Comparison of ENCODE assay signal across 8 mouse cellular contexts in genomic region chr2:27678836-27679480, GRCm38 (mm10). TPM values are rescaled to one million over a fixed set of nuclear protein-coding genes. Genes with fewer than 3 reads are reported as not detected.
DNase-seq lines count a peak whose midpoint lies in the region; ATAC-seq and TF ChIP-seq lines count a peak whose summit lies in the region.

No protein-coding gene starts in this region.

- H3K4me2 ChIP-seq in heart, embryonic 11.5 days, result peak overlapping the region; percentile 98
- peak overlapping the region; percentile 94 for H3K4me2 ChIP-seq in kidney, embryonic 16.5 days (replicated peaks; ENCODE audit: low read depth, low read length)
- H3K4me2 ChIP-seq in midbrain, embryonic 16.5 days (ENCODE audit: low read length), result peak overlapping the region; percentile 76

- H3K27me3 ChIP-seq in heart, embryonic 11.5 days (ENCODE audit: control insufficient read depth, insufficient read depth, low read length), result peaks cover 11% of the 10 kb centered on the region; the same call in 1 of the 2 replicates
- no peaks in the 10 kb centered on the region for H3K27me3 ChIP-seq in kidney, embryonic 16.5 days (ENCODE audit: insufficient read depth, low read length)
- no peaks in the 10 kb centered on the region for H3K27me3 ChIP-seq in midbrain, embryonic 16.5 days (ENCODE audit: control insufficient read depth, insufficient read depth, low read depth, low read length)

- no peaks in the 10 kb centered on the region for H3K36me3 ChIP-seq in heart, embryonic 11.5 days (ENCODE audit: control insufficient read depth, insufficient read depth, low read length)
- H3K36me3 ChIP-seq in kidney, embryonic 16.5 days (ENCODE audit: insufficient read depth, low read length), result no peaks in the 10 kb centered on the region
- H3K36me3 ChIP-seq in midbrain, embryonic 16.5 days (ENCODE audit: control insufficient read depth, insufficient read depth, low read length), result no peaks in the 10 kb centered on the region

- 29% methylated on average over 7 of the region's 7 CpGs for WGBS in heart, embryonic 11.5 days (ENCODE audit: insufficient replicate concordance)
- WGBS in kidney, embryonic 16.5 days, result 50% methylated on average over 7 of the region's 7 CpGs
- WGBS in midbrain, embryonic 16.5 days, result 24% methylated on average over 7 of the region's 7 CpGs

- H3K27ac ChIP-seq in layer of hippocampus, adult 2 months, result peak overlapping the region; percentile 36; the same call in 1 of the 2 replicates
- peak overlapping the region; percentile 95 for H3K27ac ChIP-seq in heart, embryonic 11.5 days (ENCODE audit: low read depth, low read length)
- H3K27ac ChIP-seq in kidney, embryonic 16.5 days (ENCODE audit: low read length), result peak overlapping the region; percentile 44
- no peak overlapping the region for H3K27ac ChIP-seq in midbrain, embryonic 16.5 days (ENCODE audit: low read length)

- ATAC-seq in heart, embryonic 11.5 days (replicated peaks; ENCODE audit: insufficient number of reproducible peaks, low FRiP score, low TSS enrichment), result no peak
- no peak for ATAC-seq in kidney, embryonic 16.5 days (ENCODE audit: low FRiP score, low TSS enrichment)
- no peak for ATAC-seq in midbrain, embryonic 16.5 days
- no peak for ATAC-seq in frontal cortex, adult (ENCODE audit: low TSS enrichment)

- peak overlapping the region; percentile 96 for H3K9ac ChIP-seq in heart, embryonic 11.5 days (ENCODE audit: low read depth, low read length)
- peak overlapping the region; percentile 93; the same call in 1 of the 2 replicates for H3K9ac ChIP-seq in kidney, embryonic 16.5 days (replicated peaks; ENCODE audit: low read length)
- H3K9ac ChIP-seq in midbrain, embryonic 16.5 days (ENCODE audit: low read depth, low read length), result no peak overlapping the region

- H3K4me1 ChIP-seq in heart, embryonic 11.5 days (ENCODE audit: control insufficient read depth, insufficient read depth, low read length), result peaks cover 55% of the 10 kb centered on the region
- peaks cover 57% of the 10 kb centered on the region for H3K4me1 ChIP-seq in kidney, embryonic 16.5 days (ENCODE audit: insufficient read depth, low read length)
- H3K4me1 ChIP-seq in midbrain, embryonic 16.5 days (ENCODE audit: control insufficient read depth, insufficient read depth, low read length), result peaks cover 32% of the 10 kb centered on the region

- TF ChIP-seq CTCF in layer of hippocampus, adult 2 months (conservative IDR thresholded peaks at IDR 0.05), result no peak

- peak overlapping the region; percentile 8; the same call in 1 of the 2 replicates for H3K4me3 ChIP-seq in layer of hippocampus, adult 2 months
- peak overlapping the region; percentile 74 for H3K4me3 ChIP-seq in heart, embryonic 11.5 days (ENCODE audit: low read depth, low read length)
- H3K4me3 ChIP-seq in kidney, embryonic 16.5 days (ENCODE audit: low read length), result peak overlapping the region; percentile 87
- H3K4me3 ChIP-seq in midbrain, embryonic 16.5 days (ENCODE audit: low read depth, low read length), result peak overlapping the region; percentile 80; the same call in 1 of the 2 replicates

- DNase-seq in layer of hippocampus, adult 2 months (ENCODE audit: low spot score in 2 of 2), result no peak
- DNase-seq in layer of hippocampus, postnatal 25 days (ENCODE audit: extremely low spot score in 1 of 2, low spot score in 1 of 2), result no peak
- DNase-seq in ovary, postnatal 10 days (ENCODE audit: low spot score), result no peak
- no peak for DNase-seq in left cerebral cortex, adult 11 months (ENCODE audit: low spot score)

- H3K9me3 ChIP-seq in heart, embryonic 11.5 days (replicated peaks; ENCODE audit: control insufficient read depth, low read length), result no peaks in the 10 kb centered on the region
- H3K9me3 ChIP-seq in kidney, embryonic 16.5 days (ENCODE audit: low read length), result no peaks in the 10 kb centered on the region
- H3K9me3 ChIP-seq in midbrain, embryonic 16.5 days (replicated peaks; ENCODE audit: control insufficient read depth, low read length, poor library complexity, severe bottlenecking), result no peaks in the 10 kb centered on the region

RNA-seq across cellular contexts. Expression of gene Rxra, which starts 2.7 kb away (rescaled TPM):
- total RNA-seq in layer of hippocampus, adult 2 months (2021), result 10 to 100 TPM; 26.9 to 29.5 TPM
- 10 to 100 TPM; 22.2 to 29.1 TPM for total RNA-seq in layer of hippocampus, postnatal 25 days (2021)
- polyA plus RNA-seq in heart, embryonic 11.5 days (2014; fragmentation: Nextera tagmentation; extraction: Ambion mirVana), result 4.2 and 5.2 TPM in 2 replicates
- 11.0 and 11.6 TPM in 2 replicates for polyA plus RNA-seq in kidney, embryonic 16.5 days (2015; fragmentation: Nextera tagmentation; extraction: Ambion mirVana)
- polyA plus RNA-seq in midbrain, embryonic 16.5 days (2015; fragmentation: Nextera tagmentation; extraction: Ambion mirVana), result 2.5 and 2.8 TPM in 2 replicates

Comparison
In these comparisons a context has a peak if more than half of its experiments do, and no peak if none do; other contexts are left out.
1. H3K4me3 ChIP-seq: peak in every context shown above with its lines; median percentile 87 in kidney, embryonic 16.5 days; 80 in midbrain, embryonic 16.5 days; 74 in heart, embryonic 11.5 days; 8 in layer of hippocampus, adult 2 months.